Mouse (Mus musculus): ENCODE measurements at regions not wholly inside any gene's neighbourhood (a gene's known extent, or its start where the extent isn't known, plus 50 kb on each side); places are given as distances from the start of the nearest gene placed in this dataset.

DNA sequence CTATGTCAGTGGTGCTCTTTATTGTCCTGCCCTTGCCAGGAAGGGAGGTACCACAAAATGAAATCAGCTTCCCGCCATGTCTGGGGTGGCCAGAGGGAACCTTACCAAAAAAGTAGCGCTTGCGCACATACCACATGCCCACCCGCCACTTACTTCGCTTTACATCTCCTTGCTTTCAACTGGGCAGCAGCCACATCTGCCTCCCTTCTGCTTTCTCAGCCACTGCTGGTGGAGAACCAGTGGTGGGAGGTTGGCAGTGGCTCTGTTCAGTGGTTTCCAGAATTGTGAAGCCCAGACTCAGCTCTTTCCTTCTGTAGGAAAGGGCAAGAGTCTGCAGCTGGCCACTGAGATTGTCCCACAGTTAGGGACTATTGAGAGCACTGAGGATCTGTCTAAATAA lies 170.2 kb downstream of the Hlx start:
- no peak for TF ChIP-seq POLR2A (IDR thresholded peaks at IDR 0.05; ENCODE audit: insufficient read depth, low read length)
- TF ChIP-seq CTCF (IDR thresholded peaks at IDR 0.05; ENCODE audit: low read depth, low read length), result no peak
- TF ChIP-seq EP300 (IDR thresholded peaks at IDR 0.05; ENCODE audit: insufficient read depth, low read depth, low read length), result no peak

Measured in ES-Bruce4 (cell line).